Mouse (Mus musculus) embryonic fibroblast, embryonic 13.5 days (primary cell): ENCODE results near the gene Syce3.

ENCODE experiments used
- CTCF ChIP-seq: IDR thresholded peaks from 2 replicates; pipeline ENCODE4 v1.5.1; 2011; ENCODE audit warnings: mild to moderate bottlenecking, control low read depth, low read length, moderate library complexity, borderline replicate concordance; ENCODE audit not compliant: insufficient read depth
- POLR2A ChIP-seq: IDR thresholded peaks from 2 replicates; pipeline ENCODE4 v1.6.1; 2011; ENCODE audit warnings: low read depth, mild to moderate bottlenecking, control low read depth, low read length, moderate library complexity

DNA sequence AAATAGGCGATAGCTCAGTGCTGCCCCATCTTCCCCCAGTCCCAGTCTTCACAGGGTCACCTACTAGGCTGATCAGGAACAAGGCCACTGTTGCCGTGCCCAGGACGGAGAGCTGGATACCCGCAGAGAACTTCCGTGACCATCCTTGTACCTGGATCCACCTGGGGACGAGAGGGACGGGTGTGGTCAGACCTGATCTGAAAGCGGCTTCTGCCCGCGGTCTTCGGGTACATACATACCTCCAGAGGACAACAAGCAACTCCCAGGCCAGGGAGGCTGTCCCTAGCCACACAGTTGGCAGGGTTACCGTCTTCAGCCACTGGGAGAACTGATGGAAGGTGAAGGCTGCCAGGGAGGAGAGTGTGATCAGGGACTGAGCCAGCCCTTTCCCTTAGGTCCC lies 57.5 kb downstream of the Syce3 start:
- no peak for TF ChIP-seq POLR2A
- no peak for TF ChIP-seq CTCF
